Mouse (Mus musculus) adrenal gland, postnatal 4 days (tissue): Measurements from ENCODE around the gene Olfr891. TPM values are rescaled to one million over a fixed set of nuclear protein-coding genes. Genes with fewer than 3 reads are reported as not detected.
"Not testable (repeated sequence)": the region's sequence is repeated elsewhere in the genome, so short reads cannot be mapped to it uniquely, and the experiment has no call there.

Experiments used
- DNase-seq, 2 experiments: peaks; one replicate each; pipeline ENCODE4 v3.0.0; 2021 to 2022; ENCODE audit warnings: low spot score in 2 of 2, mixed read lengths in 2 of 2
- long read RNA-seq, 2 experiments: library from polyadenylated mRNA; stranded (forward); transcript quantifications; one replicate each; pipeline ENCODE4 v2.0.0; 2021
- total RNA-seq, 2 experiments: library from RNA; stranded (reverse); gene quantifications; 2 replicates each; pipeline ENCODE4 v1.2.3; 2021

The Olfr891 gene
- not detected for total RNA-seq
- long read RNA-seq, experiment 1: 0 reads
- long read RNA-seq, experiment 2: 0 reads

DNA sequence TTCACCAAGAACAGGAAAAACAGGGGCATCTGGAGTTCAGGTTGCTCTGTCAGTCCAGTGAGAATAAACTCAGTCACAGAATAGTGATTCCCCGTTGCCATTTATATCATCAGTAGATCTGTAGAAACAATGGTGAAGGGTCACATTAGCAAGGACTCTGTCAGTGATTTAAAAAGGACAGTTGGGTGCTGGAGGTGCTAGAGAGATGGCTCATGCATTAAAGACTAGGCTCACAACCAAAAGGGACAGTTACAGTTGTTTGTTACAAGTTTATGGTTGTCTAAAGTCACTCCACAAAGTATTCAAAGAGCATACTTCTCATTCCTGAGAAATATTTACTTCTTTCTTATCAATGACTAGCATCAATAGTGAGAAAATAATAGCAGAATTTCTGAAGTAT is at the start of gene Olfr891:
Gene Olfr891, minus strand, starts transcription at position 101 of the 400 bp plus-strand sequence.
- no peak for DNase-seq

DNA sequence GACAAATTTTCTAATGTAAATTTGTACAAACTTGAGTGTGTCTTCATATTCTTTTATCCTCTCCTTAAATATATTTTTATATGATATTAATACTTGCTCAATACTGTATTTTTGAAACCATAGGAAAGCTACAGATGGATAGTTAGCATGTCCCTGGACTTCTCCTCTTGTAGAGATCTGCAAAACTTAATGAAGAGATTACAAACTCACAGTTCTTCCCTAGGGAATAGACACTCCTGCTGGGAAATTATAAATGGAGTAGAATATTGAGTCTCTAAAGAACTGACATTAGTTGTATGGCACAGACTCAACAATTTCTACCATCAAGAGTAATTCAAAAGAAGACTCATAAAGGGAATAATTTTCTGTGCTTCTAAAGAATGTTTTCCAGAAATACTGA is 37.1 kb upstream of the Olfr891 start, which contains the start of gene Olfr894:
Gene Olfr894, plus strand, starts transcription at position 301 of the 400 bp plus-strand sequence.
- no peak for DNase-seq

DNA sequence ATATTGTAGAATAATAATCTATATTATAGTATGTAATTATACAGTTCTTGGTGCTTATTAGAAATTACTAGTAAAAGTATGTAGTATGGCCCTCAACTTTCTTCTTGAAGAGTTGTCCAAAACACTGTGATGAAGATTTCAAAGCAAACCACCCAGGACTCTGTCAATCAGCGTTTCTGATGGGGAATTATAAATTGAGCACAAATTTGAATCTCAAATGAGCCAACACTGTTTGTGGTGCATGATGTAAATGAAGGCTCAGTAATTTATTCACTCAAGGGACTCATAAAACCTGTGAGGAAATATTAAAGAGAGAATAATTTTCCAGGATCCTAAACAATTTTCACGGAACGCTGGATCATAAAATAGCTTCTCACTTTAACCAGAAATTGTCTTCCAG is 27.4 kb upstream of the Olfr891 start, which contains the start of gene Olfr893:
Gene Olfr893, plus strand, starts transcription at position 301 of the 400 bp plus-strand sequence.
- no peak for DNase-seq

DNA sequence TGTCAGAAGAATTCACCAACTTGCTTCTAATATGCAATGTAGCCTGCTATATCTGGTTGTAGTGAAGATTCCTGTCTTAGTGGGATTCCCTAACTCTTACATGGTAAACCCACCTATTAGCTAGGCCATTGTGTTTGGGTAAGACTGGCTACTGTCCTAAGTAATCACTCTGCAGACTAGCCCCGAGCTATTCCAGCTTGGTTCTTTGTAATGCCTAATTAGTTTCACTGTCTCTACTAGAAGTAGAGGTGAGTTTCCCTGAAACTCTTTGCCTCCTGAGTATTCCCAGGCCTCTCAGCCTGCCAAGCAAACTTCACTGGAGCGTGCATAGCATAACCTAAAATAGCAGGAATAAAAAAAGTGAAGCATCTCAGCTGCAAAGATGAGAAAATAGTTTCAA is 12.3 kb downstream of the Olfr891 start:
- not testable (repeated sequence) for DNase-seq

DNA sequence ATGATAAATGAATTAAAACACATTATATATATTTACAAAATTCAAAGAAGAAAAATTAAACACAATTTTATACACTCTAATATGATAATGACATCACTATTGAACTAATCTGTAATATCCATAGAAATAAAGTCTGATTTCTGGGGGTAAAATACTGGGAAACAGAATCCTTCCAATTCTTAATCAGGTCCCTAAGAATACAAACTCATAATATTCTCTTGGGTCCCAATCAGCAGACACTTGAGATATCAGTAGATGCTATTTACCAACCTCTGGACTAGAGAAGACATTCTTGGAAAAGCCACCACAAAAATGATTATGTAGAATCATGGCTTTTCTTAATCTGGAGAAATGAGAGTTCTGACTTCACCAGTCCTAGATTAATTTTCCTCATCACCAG is 38.4 kb downstream of the Olfr891 start, which contains the start of gene Olfr890:
Gene Olfr890, plus strand, starts transcription at position 301 of the 400 bp plus-strand sequence.
- no peak for DNase-seq

Other genes with a start within 250 kb of the Olfr891 start
- not detected for gene Olfr881, start 189.0 kb downstream of the Olfr891 start, total RNA-seq
- gene Olfr883, start 155.0 kb downstream of the Olfr891 start, total RNA-seq: not detected
- gene Olfr884, start 134.3 kb downstream of the Olfr891 start, total RNA-seq: not detected
- gene Olfr885, start 119.5 kb downstream of the Olfr891 start, total RNA-seq: not detected
- gene Olfr887, start 96.7 kb downstream of the Olfr891 start, total RNA-seq: not detected
- not detected for gene Olfr888, start 72.7 kb downstream of the Olfr891 start, total RNA-seq
- gene Olfr889, start 65.6 kb downstream of the Olfr891 start, total RNA-seq: under 1 TPM in 1 of 2 experiments, not detected in 1; 0.17 TPM
- not detected for gene Olfr890, start 38.3 kb downstream of the Olfr891 start, total RNA-seq
- not detected for gene Olfr893, start 27.5 kb upstream of the Olfr891 start, total RNA-seq
- gene Olfr894, start 37.2 kb upstream of the Olfr891 start, total RNA-seq: not detected
- gene Olfr143, start 72.0 kb upstream of the Olfr891 start, total RNA-seq: not detected
- gene Olfr895, start 87.0 kb upstream of the Olfr891 start, total RNA-seq: not detected
- gene Olfr896-ps1, start 110.3 kb upstream of the Olfr891 start, total RNA-seq: not detected
- not detected for gene Olfr25, start 148.2 kb upstream of the Olfr891 start, total RNA-seq
- not detected for gene Olfr898, start 167.6 kb upstream of the Olfr891 start, total RNA-seq
- not detected for gene Olfr250, start 186.1 kb upstream of the Olfr891 start, total RNA-seq
- not detected for gene Olfr251, start 196.3 kb upstream of the Olfr891 start, total RNA-seq
- not detected for gene Olfr147, start 220.9 kb upstream of the Olfr891 start, total RNA-seq
- gene Olfr901, start 248.6 kb upstream of the Olfr891 start, total RNA-seq: not detected